Mouse (Mus musculus): ENCODE results near the gene Mrpl52.

The Mrpl52 gene

DNA sequence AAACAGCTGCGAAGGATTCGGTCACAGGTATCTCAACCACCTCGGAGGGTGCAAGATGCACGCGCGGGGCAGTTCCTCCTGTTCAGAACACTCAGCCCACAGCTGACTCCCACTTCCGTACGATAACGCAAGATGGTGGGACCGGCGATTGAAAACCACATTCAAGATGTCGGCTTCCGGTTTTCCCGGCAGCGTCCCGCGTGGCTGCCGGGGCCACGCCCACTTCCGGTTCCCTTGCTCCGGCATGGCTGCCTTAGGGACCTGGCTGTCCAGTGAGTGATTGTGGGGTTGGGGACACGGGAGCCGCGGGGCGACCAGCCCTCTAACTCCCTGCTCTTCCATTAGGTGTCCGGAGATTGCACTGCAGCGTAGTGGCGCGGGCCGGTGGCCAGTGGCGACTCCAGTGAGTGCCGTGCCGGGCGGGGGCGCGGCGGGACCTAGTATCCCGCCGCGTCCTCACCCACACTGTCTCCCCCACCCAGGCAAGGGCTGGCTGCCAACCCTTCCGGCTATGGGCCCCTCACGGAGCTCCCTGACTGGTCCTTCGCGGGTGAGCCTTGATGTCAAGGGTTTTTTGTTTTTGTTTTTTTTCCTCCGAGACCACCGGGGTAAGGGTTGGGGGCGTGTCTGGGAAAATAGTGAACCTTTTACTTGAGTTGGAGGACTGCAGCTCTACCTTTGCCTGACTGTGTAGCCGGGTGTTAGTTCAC lies at the start of gene Mrpl52:
TSS of gene Mrpl52 (plus strand) at position 221 of the 710 bp plus-strand sequence.
- peak; percentile 87 for DNase-seq (ENCODE audit: low read depth, low spot score)

GRCm38 (mm10) chr14:54377166-54377565 lies 49.5 kb upstream of the Mrpl52 start:
- DNase-seq (ENCODE audit: low read depth, low spot score): no peak

GRCm38 (mm10) chr14:54379571-54379970 lies 47.1 kb upstream of the Mrpl52 start:
- no peak for DNase-seq (ENCODE audit: low read depth, low spot score)

- DNase-seq (ENCODE audit: low read depth, low spot score): no peak
These were observed 46.1 kb upstream of the Mrpl52 start for GRCm38 (mm10) chr14:54380616-54381015.

- DNase-seq (ENCODE audit: low read depth, low spot score): no peak
These were observed 44.9 kb upstream of the Mrpl52 start for GRCm38 (mm10) chr14:54381816-54382215.

DNA sequence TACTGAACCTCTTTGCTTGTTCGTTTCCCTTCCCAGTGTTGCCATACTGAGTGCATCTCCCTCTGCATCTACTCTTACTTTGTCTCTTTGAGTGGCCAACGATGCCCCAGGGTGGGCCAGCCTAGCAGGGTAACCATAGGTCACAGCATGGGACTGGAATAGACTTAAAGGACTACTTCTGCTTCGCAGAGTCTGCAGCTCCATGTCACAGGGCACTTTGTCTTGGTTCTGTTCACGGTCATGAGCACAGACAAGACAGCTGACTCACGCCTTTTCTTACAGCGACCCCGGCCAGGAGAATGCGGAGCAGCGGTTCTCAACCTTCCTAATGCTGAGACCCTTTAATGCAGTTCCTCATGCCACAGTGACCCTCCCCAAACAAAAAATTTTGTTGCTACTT lies 44.1 kb upstream of the Mrpl52 start:
- DNase-seq (ENCODE audit: low read depth, low spot score): no peak

DNA sequence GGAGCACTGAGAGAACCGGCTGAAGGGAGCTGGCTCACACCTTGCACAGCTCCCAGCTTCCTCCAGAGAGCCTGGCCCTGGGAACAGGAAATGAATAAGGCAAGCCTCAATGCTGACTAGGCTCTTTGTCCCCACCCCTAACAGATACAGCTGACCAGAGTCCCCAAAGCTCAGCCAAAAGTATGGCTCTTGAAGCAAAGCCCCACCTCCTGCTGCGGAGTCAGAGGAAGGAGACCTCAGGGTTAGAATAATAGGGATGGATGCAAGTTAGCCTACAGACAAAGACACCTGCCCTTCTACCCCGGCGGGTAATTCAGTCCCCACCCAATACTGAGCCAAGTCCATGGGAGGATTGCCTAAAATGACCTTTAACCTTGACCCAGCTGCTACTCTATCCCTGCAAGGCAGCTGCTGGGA lies 43.3 kb upstream of the Mrpl52 start:
- no peak for DNase-seq (ENCODE audit: low read depth, low spot score)

DNA sequence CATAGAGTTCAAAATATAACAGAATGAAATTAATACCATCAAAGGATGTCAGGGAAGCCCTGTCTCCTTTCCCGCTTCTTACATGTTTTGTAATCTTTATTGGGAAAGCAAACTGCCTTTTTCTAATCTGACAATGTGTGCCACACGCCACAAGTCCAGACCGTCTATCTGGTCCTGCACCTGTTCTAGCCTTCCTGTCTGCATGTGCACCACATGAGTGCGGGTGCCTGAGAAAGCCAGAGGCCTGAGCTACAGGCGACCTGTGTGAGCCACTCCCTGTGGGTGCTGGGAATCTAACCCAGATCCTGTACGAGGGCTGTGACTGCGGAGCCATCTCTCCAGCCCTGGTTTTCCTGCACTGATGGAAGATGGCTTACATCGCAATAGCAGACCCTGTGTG lies 42.3 kb upstream of the Mrpl52 start:
- no peak for DNase-seq (ENCODE audit: low read depth, low spot score)

GRCm38 (mm10) chr14:54385968-54386618 lies 40.6 kb upstream of the Mrpl52 start:
- no peak for DNase-seq (ENCODE audit: low read depth, low spot score)

GRCm38 (mm10) chr14:54387546-54387945 lies 39.2 kb upstream of the Mrpl52 start:
- DNase-seq (ENCODE audit: low read depth, low spot score): no peak

DNA sequence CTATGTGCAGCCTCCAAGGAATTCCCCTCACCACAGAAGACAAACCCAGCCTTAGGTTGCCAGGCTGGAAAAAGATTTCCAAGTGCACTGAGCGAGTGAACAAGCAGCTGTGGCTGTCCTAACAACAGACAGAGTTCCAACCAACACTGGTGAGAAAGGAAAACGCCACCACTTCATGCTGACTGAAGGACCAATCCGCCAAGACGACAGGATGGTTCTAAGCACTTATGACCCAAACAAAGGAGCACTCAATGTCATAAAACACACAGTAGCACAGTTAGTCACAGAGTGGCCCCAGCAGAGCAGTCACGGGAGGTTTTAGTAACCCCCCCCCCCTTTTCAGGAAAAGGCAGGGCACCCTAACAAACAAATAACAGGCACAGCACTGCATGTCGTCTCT lies 35.9 kb upstream of the Mrpl52 start:
- no peak for DNase-seq (ENCODE audit: low read depth, low spot score)

DNA sequence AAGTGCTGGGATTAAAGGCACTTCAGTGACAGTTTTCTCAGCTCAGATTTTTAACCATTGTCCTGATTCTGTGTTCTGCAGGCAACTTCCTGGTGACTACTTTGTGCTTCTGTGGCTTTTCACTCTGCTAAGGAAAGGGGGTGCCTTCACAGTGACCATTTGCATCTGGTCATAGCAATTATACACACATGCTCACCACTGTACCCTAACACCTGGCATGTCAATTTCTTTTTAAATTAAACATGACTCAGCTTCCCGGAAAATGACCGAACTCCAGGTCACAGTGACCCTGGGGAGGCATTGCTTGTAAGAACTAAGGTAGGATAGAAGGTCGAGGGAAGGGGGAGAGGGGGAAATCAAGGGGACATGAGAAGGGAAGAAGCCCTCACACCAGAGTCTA lies 32.9 kb upstream of the Mrpl52 start:
- no peak for DNase-seq (ENCODE audit: low read depth, low spot score)

DNA sequence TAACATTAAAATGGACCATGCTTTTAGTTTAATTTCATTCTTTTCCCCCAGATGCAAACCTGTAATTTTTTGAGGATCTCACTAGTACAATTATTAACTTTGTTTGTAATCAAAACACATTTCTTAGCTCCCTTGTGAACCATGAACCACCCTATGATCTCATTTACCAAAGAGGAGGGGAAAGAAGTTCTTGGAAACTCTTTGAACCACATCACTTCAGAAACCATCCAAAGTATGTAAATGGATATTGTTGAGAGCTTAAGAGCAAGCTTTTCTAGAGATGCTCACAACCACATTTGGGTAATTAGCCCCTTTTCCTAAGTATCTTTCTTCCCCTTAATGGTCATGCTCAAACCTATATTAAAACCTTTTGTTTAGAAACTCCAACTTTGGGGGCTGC lies 32.4 kb upstream of the Mrpl52 start:
- DNase-seq (ENCODE audit: low read depth, low spot score): no peak

DNA sequence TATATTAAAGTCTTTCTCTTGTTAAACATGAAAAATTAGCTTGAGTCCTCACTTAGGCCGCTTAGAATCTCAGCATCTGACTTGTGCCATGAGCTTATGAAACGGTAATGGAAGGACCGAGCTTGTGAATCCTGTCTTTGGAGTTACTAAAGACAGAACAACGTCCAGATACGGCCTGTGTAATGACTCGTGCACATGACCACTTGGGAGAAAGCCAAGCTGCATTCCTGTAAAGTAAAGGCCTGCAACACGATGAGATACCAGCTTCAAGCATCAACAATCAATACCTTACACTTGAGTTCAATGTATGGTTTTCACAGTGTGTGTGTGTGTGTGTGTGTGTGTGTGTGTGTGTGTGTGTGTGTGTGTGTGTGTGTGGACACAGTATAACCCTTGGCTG lies 30.0 kb upstream of the Mrpl52 start:
- DNase-seq (ENCODE audit: low read depth, low spot score): no peak

DNA sequence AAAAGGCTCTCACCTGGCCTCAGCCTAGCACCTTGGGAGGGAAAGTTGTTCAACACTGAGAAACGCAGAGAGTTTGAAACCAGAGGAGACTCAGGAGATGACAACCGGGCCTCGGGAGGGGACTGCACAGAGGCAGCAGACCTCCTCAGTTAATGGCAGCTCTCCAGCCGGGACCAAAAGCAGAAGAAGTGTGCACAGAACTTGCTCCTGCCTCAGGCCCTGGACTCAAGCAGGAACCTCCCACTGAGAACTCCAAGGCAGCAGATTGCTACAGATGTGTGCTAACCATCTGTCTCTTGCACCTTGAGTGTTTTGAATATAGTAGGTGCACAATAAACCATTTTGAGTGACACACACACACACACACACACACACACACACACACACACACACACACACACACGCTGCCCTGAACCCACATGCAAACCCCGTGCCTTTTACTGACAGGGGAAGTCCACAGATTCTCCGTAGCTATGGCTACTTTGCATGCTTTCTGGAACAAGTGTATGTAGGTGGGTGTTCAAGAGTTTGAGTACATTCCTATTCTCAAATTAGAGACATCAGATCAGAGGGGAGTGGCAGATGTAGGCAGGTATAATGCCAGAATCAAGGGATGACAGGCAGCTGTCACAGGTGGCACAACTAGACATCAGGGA lies 28.7 kb upstream of the Mrpl52 start:
- DNase-seq (ENCODE audit: low read depth, low spot score): peak; percentile 64

DNA sequence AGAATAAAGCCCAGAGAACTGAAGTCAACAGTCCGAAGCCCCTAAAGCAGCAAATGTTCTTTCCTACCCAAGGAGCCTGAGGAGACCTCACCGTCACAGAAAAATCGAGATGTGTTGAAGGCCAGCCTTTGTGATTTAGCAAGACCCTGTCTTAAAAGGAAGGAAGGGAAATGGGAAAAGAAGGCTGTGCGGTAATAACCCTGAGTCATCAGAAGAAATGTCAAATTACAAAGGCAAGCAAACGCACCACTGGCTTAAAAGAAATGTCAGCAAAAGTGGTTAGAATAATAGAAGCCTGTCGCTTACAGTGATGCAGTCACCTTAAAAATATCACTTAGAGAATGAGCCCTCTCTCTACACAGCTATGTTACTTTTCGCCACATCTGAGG lies 28.2 kb upstream of the Mrpl52 start:
- peak; percentile 32 for DNase-seq (ENCODE audit: low read depth, low spot score)

DNA sequence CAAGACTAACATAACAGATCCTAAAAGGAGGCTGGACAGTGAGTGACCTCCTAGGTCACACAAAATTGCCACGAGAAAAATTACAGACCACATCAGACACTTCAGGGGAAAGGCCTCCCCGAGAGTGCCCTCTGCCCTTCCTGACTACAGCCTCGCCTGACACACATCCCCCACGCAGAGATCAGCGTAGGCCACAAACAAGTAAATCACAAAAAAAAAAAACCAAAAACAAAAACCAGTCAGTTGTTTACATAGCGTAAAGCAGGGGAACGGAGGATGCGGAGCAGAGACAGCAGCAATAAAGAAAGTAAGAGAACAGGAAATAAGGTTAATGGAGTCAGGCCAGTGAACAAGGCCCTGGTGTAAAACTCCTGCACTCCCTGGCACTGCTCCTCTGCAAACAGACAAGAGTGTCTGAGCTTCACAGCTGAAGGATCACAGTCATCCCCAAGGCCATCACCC lies 27.8 kb upstream of the Mrpl52 start:
- peak; percentile 57 for DNase-seq (ENCODE audit: low read depth, low spot score)

DNA sequence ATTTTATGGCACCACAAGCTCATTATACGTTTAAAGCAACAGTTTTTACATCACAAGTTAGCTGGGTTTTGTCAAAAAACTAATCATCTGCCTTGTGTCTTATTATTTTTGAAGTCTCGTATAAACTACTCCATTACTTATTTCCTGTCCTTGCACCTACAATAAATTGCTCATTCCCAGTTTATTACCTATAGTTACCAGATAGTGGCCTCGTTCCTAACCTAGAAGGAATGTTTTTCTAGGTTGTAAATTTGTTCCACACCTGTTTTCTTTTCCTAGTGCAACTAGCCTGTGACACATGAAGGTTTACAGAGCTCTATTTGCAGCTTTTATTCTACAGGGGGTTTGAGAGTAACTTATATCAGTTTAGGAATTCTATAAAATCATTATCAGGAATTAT lies 25.0 kb upstream of the Mrpl52 start:
- DNase-seq (ENCODE audit: low read depth, low spot score): no peak

DNA sequence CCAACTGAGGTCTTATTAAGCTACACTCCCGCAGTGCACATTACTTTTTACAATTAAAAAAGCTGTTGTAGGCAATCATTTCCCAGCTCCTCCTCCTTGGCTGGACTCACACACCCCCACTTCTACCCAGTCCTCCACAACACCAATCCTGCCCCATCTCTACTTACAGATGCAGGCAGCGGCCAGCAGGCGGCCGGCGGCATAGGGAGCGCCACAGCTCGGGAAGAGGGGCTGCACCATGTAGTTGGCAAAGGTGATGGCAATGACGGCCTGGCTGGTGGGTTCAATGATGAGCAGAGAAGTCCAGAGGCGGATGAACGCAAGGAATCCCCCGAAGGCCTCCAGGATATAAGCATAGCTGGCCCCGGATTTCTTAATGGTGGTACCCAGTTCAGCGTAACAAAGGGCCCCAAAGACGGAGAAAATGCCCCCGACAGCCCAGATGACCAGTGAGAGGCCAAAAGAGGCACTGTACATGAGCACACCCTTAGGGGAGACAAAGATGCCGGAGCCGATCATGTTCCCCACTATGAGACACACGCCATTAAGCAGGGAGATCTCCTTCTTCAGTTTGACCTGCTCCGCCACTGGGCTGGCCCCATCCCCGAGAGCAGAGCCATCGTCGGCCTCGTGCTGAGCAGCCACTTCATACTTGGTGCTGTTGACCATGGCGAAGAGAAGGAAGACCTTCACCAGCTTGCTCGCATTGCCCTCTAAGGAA lies 18.2 kb upstream of the Mrpl52 start:
- no peak for DNase-seq (ENCODE audit: low read depth, low spot score)

- no peak for DNase-seq (ENCODE audit: low read depth, low spot score)
These were observed 17.6 kb upstream of the Mrpl52 start for GRCm38 (mm10) chr14:54409057-54409645.

DNA sequence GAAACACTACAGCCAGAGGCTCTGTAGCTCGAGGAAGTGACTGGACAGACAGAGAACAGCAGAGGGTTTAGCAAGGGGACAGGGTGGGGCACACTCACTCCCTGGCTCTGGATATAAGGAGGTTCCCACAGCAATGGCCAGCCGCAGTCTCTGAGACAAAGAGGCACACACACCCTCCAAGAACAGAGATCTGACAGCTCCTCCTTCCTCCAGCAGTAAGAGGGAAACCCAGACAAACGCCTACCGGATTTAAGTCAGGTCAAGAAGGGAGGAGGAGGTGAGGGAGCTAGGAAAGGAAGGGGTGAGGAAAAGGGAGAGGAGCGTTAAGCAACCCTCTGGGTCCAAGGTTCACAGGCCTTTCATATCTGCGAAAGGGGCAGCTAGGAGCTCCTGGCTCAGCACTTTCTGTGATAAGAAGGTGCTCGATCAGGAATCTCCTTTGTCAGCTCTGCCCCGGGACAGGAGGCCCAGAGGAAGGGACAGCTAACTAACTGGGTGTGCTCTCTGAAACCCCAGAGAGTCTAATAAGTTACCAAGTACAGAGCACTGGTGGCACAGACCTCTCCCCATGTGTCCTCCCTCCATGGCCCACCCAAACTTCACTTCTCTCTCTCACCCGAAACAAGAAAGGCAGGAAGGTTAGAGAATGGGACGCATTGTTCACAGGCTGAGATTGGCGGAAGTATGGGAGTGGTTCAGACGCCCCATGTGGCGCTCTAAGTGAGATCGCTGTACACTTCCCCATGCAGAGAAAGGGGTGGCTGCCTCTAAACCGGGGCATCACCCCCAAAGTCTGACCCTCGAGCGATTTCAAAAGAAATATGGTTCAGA lies 16.5 kb upstream of the Mrpl52 start:
- no peak for DNase-seq (ENCODE audit: low read depth, low spot score)

Measured in CD4-positive, CD25-positive, alpha-beta regulatory T cell, adult 2 months (primary cell).